Mouse (Mus musculus) heart, postnatal 4 days (tissue): ENCODE measurements around the gene Krt33b. TPM values are rescaled to one million over a fixed set of nuclear protein-coding genes. Genes with fewer than 3 reads are reported as not detected.

Experiments
- DNase-seq: peaks from one replicate; pipeline ENCODE4 v3.0.0; 2021
- total RNA-seq, 2 experiments: library from RNA; stranded (reverse); gene quantifications; 2 replicates each; pipeline ENCODE4 v1.2.3; 2021

Gene Krt33b
- total RNA-seq, 2 experiments from 2014 or later: not detected

DNA sequence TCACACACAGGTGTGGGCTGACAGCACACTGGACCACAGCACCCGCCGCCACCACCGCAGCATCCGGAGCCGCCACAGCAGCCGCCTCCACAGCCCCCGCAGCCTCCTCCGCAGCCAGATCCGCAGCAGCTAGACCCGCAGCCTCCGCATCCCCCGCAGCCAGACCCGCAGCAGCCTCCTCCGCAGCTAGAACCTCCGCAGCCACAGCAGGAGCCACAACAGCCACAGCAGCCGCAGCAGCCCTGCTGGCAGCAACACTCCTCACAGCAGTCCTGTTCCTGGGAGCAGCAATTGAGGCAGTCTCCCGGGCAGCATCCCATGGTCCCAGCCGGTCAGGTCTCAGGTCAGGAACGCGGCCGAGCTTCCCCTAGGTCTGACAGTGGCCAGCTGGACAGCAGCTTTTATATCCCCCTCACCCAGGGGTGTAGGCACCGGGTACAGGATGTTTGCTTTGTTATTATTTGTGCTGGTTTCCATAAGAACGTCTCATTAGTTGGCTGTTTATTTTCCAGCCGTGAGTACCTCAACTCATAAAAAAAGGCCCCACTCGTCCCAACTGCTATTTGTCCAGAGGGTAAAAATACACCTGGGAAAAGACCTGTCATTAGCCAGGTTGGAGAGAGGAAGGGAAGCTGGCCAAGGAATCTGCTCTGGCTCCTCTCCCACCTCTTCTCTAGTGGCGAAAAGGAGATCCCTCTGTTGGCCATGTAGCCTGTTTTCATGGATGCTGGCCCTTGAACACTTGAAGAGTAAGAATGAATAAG lies 35.9 kb downstream of the Krt33b start, which contains the start of gene Krtap17-1:
Krtap17-1 (minus strand) TSS at position 375 of the 764 bp plus-strand sequence.
- DNase-seq: no peak

DNA sequence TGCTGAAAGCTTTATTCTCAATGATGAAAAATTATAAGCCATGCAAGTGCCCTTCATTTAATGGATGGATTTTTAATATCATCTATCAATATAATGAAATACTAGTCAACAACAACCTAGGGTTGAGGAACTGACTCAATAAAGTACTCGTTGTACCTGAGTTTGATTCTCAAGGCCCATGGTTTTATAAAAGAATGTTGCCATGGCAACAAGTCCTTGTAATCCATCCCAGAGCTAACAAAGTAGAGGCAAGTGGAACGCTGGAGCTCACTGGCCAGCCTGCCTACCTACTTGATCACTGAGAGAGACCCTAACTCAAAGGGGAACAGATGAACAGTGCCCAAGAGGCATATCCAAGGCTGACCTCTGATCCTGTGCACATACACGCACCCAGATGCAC lies 39.1 kb downstream of the Krt33b start:
- no peak for DNase-seq

DNA sequence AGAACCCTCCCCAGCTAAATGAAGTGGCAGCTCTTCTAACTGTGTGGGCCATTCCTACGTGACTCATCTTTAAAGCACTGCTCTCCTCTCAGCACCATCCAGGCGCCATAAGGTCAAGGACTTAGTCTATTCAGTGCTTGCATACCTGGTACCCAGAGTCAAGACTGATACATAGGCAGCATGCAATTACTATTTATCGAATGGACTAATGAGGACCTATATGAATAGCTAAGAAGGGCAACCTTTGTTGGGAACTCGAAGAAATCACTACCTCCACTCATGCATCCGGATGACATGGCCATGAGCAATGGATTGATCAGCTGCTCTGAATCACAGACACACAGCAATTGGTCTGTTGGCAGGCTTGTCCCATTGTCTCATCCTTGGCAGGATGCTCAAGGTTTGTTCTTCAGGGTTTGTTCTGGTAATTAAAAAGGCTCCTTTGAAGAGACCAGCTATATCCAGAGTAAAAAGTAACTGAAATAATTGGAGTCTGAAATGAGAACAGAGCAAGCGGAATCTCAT lies 39.7 kb downstream of the Krt33b start:
- DNase-seq: no peak

DNA sequence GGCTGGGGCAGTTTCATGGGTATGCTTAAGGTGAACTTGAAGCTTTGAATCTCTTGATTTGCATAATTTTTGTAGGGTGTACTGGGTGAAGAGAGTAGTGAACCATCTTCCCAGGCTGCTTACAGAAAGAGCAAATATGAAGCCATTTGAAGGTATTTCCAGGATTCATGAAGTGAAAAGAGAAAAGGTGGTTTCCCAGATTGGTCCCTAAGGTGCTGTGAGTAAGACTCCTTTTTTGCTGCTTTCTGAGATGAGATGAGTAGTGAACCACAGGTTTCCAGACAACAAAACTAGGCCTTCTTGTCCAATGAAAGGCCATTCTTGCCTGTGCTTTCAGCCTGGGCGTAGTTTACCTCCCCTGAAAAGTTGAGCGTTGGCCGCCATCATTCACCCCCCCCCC lies 41.1 kb downstream of the Krt33b start:
- no peak for DNase-seq

DNA sequence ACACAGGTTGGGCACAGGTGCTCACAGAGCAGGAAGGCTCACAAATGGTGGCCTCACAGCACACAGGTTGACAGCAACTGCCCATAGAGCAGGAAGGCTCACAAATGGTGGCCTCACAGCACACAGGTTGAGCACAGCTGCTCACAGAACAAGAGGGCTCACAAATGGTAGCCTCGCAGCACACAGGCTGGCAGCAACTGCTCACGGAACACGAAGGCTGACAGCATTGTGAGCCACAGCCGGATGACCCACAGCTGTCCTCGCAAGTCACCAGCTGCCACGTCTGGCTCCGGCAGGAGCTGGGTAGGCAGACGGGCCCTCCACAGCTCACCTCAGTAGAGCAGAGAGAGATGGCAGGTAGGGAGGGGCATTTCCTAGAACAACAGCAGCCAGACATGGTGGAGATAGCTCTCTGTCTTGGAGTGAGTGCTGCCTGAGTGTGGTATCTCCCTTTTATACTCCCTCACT lies 43.5 kb downstream of the Krt33b start, which contains the start of gene Krtap16-1:
Krtap16-1 (minus strand) TSS at position 418 of the 468 bp plus-strand sequence.
- DNase-seq: no peak

DNA sequence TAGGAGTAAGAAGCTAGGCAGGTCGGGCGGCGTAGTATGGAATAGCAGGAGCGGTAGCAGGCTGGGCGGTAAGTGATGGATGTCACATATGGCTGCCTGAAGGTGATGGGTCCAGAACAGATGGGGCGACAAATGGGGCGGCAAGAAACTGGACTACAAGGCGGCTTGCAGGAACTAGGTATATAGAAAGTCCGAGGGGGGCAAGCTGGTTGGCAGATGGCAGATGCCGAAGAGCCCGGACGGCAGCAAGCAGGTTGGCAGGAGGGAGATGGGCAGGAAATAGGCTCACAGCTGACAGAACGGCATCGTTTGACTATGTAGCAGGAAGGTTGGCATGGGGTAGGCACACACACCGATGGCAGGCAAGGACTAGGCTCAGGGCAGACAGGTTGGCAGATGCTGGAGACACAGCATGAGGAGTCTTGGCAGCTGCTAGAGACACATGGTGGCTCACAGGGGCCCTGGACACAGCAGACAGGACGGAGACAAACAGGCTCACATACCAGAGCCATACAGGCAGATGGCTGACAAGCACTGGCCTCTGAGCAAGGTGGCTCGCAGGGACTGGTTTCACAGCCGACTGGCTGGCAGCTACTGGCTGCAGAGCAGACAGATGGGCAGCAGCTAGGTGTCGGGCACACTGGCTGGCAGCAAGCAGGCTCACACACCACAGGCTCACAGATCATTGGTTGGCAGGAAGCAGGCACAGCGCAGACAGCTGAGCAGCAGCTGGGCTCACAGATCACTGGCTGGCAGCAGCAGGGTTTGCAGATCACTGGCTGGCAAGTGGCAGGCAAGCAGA lies 44.2 kb downstream of the Krt33b start:
- DNase-seq: no peak

DNA sequence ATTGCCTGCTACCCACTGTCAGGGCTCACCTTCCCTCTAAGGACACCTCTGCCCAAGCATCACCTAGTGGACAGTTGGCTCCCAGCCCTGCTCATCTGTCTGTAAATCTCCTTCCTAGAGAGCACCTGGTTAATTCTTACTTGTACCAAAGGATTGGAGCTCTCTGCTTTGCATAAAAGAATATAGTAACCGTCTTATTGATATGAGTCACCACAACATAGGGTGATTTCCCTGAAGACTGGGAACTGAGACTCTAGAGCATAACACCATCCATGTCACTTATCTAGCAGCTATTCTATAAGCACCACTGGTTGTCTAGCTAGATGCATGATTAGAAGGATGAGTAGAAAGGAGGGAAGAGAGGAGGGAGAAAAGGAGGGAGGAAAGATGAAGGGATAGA lies 46.2 kb downstream of the Krt33b start:
- DNase-seq: no peak

DNA sequence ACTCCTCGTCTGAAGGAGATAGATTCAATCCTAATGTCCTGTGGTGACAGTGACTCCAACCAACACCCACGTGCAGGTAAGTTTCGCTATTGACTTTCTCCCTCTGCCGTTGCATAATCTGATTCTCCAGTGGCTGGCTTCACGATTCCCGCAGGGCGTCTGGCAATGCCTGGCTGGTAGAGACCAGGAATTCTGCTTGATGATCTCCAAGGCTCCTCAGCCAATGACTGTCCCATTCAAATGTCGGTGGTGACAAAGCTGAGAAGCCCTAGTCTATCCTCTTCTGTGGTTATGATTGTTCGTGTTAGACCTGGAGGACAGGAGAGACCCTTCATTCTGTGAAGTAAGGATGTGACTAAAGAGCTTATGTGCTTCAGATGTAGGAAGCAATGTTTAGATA lies 46.9 kb downstream of the Krt33b start:
- DNase-seq: no peak

DNA sequence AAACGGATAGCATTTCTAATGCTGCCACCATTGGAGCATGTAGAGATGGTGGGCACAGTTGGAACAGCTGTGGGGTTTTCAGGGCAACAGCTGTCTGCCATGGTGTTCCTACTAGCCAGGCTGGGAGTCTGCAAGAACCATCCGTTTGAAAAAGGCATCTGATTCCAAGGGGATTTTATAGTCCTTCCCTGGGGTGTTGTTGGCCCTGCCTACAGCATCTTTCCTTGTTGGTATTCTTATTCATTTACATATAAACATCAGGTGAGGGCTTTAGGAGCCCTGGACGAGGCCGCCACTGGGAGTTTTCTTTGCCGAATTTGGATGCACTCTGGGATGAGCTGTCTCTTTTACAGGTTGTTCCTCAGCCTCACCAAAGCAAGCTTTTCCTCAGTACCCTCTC lies 50.7 kb downstream of the Krt33b start, which contains the start of gene Krtap29-1:
Krtap29-1 (minus strand) TSS at position 101 of the 400 bp plus-strand sequence.
- no peak for DNase-seq

Other genes with a start within 250 kb of the Krt33b start
- not detected for gene Krtap4-8, start 249.2 kb downstream of the Krt33b start, total RNA-seq
- not detected for gene Krtap4-9, start 244.7 kb downstream of the Krt33b start, total RNA-seq
- gene Gm11596, start 236.4 kb downstream of the Krt33b start, total RNA-seq: not detected
- not detected for gene Gm11569, start 230.9 kb downstream of the Krt33b start, total RNA-seq
- not detected for gene Gm11554, start 225.4 kb downstream of the Krt33b start, total RNA-seq
- not detected for gene Krtap4-13, start 220.0 kb downstream of the Krt33b start, total RNA-seq
- not detected for gene Gm11564, start 214.2 kb downstream of the Krt33b start, total RNA-seq
- not detected for gene 2300003K06Rik, start 191.8 kb downstream of the Krt33b start, total RNA-seq
- not detected for gene Krtap4-16, start 178.3 kb downstream of the Krt33b start, total RNA-seq
- gene Gm11568, start 172.0 kb downstream of the Krt33b start, total RNA-seq: not detected
- gene Gm11559, start 165.4 kb downstream of the Krt33b start, total RNA-seq: not detected
- not detected for gene Krtap9-1, start 156.5 kb downstream of the Krt33b start, total RNA-seq
- gene Gm11567, start 150.7 kb downstream of the Krt33b start, total RNA-seq: not detected
- gene Krtap31-1, start 121.9 kb downstream of the Krt33b start, total RNA-seq: not detected
- gene Gm11565, start 115.1 kb downstream of the Krt33b start, total RNA-seq: not detected
- gene Krtap31-2, start 93.6 kb downstream of the Krt33b start, total RNA-seq: not detected
- not detected for gene Krtap9-5, start 81.4 kb downstream of the Krt33b start, total RNA-seq
- not detected for gene Krtap29-1, start 50.8 kb downstream of the Krt33b start, total RNA-seq
- gene Krtap16-1, start 43.3 kb downstream of the Krt33b start, total RNA-seq: not detected
- not detected for gene Krtap17-1, start 35.9 kb downstream of the Krt33b start, total RNA-seq
- gene Krt33a, start 13.7 kb downstream of the Krt33b start, total RNA-seq: not detected
- gene Krt34, start 11.7 kb upstream of the Krt33b start, total RNA-seq: not detected
- not detected for gene Krt31, start 20.7 kb upstream of the Krt33b start, total RNA-seq
- not detected for gene Krt32, start 58.4 kb upstream of the Krt33b start, total RNA-seq
- gene Krt35, start 66.4 kb upstream of the Krt33b start, total RNA-seq: not detected
- gene Krt36, start 75.8 kb upstream of the Krt33b start, total RNA-seq: not detected
- not detected for gene Krt13, start 91.7 kb upstream of the Krt33b start, total RNA-seq
- under 1 TPM in 1 of 2 experiments, not detected in 1; 0.17 TPM for gene Krt15, start 106.1 kb upstream of the Krt33b start, total RNA-seq
- gene Krt19, start 118.8 kb upstream of the Krt33b start, total RNA-seq: 10 to 100 TPM; 16.1 to 21.1 TPM
- not detected for gene Krt9, start 163.4 kb upstream of the Krt33b start, total RNA-seq
- gene Krt14, start 177.7 kb upstream of the Krt33b start, total RNA-seq: 1 to 10 TPM; 1.6 to 2.9 TPM
- gene Krt16, start 219.0 kb upstream of the Krt33b start, total RNA-seq: not detected
- under 1 TPM in 1 of 2 experiments, not detected in 1; 0.29 TPM for gene Krt17, start 231.2 kb upstream of the Krt33b start, total RNA-seq
- not detected for gene Krt42, start 240.0 kb upstream of the Krt33b start, total RNA-seq